Mouse (Mus musculus) embryo, embryonic 11 days (tissue): ENCODE measurements around the gene Hoxa11.
A peak's percentile ranks its signal among the peaks of the same experiment; 100 is the strongest.

Experiments used
- DNase-seq: peaks from one replicate; pipeline ENCODE4 v3.0.0-alpha.2; 2015

The Hoxa11 gene

DNA sequence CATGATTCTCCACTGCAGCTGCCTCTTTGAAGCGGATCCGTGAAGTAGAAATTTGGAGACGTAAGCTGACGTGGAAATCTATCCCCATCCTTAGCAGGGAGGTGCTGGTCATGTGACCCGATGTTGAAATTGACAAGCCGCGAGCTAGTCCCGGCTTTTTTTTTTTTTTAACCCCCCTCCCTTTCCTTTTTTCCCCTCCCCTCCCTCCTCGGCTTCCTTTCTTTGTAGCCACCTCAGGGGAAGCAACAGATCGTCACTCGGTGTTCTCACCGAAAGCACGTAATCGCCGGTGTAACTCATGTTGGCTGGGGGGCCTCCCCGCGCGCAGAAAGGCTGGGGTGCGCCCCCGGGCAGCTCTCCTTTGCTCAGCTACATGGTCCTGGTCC is at the start of gene Hoxa11:
Gene Hoxa11, minus strand, starts transcription at position 54 of the 386 bp plus-strand sequence.
- no peak for DNase-seq

GRCm38 (mm10) chr6:52294616-52295015 is 49.0 kb upstream of the Hoxa11 start:
- DNase-seq, result no peak

- no peak for DNase-seq
These were observed 46.7 kb upstream of the Hoxa11 start for GRCm38 (mm10) chr6:52292328-52292727.

- DNase-seq, result peak; percentile 72
These were observed 45.6 kb upstream of the Hoxa11 start for GRCm38 (mm10) chr6:52291021-52291860.

DNA sequence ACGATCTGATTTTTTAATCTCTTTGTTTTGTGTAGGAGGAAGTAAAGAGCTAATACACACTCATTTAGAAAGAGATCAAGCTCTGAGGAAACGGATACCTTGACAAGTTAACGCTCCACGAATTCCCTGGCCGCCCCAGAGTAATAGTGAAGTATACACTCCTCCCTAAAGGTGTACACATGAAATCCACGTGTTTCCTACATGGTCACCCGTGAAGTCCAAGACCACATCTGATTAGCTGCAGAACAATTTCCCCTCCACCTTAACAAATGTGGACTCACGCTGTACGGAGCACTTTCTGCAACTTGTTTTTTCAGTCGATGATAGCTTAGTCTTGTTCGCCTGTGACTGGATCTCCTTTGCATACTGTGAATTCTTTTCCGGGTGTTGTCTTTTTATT is 44.6 kb upstream of the Hoxa11 start:
- DNase-seq, result no peak

GRCm38 (mm10) chr6:52283896-52284295 is 38.3 kb upstream of the Hoxa11 start:
- DNase-seq, result no peak

- DNase-seq, result no peak
These were observed 35.5 kb upstream of the Hoxa11 start for GRCm38 (mm10) chr6:52281084-52281483.

- DNase-seq, result peak; percentile 11
These were observed 31.3 kb upstream of the Hoxa11 start for GRCm38 (mm10) chr6:52276920-52277319.

DNA sequence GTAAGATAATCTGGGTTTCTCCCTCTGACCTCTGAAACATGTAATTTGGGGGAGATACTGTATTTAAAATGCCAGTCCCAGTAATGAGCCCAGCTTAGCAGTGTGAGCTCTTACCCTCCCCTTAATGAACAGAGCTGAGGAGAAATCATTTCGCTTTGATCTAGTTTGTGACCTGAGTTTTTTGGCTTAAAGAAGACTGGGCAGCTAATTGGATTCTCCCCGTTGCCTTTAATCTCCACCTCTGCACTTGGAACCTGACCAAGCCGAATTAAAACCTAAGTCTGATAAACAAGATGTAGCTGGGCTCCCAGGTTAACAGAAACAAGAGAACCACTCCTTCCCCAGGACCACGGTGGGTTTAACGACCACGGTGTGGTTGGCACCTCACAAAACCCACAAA is 30.8 kb upstream of the Hoxa11 start:
- DNase-seq, result peak; percentile 9

DNA sequence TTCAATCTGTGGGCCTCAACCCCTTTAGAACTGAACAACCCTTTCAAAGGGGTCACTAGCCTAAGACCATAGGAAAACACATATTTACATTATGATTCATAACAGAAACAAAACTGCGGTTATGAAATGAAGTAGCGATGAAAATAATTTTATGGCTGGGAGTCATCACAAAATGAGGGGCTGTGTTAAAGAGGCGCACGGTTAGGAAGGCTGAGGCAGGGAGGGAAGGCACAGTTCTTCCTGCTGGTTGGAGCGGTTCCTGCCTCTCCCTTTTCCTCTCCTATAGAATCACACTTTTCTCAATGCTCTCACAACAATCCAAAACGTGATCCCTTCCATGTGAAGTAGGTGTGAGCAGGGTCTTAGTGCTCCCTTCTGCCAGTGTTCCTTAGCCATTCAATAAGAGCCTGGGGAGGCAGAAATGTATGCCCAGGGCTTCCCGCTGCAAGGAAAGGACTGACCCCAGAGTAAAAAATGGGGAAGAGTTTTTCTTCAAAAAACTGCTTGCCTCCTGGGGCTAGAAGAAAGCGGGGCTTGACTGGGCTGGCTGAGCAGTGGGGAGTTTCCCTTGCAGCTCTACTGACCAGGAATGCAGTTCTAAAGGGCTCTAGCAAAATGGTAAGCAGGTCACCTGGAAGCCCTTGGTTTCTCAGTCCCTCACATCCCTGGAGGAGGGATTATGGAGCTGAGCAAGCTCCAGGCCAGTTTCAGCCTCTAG is 30.1 kb upstream of the Hoxa11 start:
- DNase-seq, result peak; percentile 19

DNA sequence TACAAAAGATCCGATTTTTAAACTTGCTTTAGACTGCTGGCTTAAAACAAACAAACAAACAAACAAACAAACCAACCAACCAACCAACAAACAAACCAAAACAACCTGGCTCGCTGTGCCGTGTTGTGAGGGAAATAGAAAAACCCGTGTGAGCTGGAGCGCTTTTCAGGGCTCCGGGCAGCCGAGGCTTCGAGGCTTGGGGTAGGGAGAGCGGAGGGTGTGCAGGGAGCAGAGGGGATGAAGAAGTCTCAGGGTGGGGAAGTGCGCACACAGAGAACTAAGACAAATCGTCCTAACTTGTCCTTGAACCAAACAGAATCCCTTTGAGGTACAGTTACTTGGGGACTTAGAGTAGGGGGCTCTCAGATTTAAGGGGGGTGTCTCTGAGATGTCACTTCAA is 29.0 kb upstream of the Hoxa11 start:
- peak; percentile 26 for DNase-seq

- peak; percentile 28 for DNase-seq
These were observed 28.2 kb upstream of the Hoxa11 start for GRCm38 (mm10) chr6:52273656-52274280.

DNA sequence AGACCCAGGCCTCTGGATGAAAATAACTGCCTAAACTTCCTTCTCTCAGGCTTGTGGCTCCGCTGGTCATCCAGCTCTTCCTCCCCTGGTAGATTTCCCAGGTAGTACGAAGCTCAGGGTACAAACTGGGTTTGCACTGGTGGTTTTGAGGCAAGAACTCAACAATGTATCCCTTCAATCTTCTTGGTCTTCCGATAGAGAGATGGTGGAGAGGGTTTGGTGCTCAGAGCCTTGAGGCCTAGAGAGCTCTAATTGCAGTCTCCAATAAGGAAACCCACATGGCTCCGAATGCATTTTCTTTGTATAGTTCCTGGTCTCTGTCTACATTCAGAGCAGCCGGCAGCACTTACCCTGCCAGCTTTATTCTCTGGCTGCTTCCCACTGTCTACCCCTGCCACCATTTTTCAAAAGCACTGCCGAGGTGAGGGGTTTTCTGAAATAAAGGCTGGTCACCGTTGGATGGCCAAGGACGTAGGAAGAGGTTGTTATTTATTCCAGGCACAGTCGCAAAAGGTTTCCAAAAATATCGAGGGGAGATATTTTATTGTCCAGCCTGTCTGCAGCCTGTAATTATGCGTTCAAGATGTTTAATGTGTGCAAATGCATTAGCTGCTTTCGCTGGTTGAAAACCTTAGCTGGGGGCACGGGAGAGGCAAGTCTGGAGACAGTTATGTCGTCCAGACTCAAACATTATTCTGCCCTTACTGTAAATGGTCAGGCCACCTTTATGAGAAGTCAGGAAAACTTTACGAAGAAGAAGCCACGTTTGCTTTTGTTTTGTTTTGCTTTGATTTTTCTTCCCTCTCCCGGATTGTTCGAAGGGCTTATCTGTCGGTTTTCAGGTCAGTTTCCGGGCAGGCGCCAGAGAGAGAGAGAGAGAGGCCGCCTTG is 27.4 kb upstream of the Hoxa11 start:
- DNase-seq, result peak; percentile 37

DNA sequence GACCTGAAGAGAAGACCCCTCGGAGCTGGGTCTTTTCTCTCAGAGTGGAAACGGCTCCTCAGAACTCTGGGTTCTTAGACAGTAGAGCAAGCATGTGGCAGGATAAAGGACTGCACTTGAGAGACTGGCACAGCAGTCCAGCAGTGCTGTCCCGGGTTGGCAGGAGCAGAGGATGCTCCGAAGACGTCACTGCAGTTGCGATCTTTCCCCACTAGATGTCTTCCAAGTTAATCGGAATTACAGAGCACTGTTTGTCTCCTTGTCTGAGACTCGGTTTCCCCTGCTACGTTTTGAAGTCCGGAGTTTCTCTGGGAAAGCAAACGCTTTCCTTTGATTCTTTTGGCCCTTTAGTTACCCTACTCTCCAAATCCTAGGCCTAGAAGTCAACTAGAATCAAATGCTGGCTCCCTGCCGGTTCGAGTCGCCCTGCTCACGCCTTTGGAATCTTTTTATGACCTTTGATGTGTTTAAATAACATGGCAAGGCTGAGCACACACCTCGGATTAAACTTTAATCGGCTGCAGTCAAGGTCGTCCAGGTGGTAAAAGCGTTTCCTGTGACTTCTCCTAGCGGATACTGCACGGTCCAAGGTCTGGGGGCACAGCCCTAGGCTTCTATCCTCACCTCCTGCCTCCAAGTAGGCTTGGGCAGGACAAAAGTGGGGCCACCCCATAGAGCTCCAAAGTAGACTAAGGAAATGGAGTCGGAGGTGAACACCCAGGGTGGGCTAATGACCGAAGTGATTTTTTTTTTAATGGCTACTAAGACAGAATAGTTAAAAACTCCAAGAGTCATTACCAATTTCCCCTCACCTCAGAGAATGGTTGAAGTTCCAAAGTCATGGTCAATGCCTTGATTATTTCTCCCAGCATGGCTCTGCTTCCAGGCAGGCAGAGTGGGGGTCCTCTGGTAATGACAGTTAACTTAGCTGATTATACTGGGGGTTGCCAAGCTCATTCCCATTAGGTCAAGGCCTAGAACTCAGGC is 25.2 kb upstream of the Hoxa11 start:
- peak; percentile 87 for DNase-seq

GRCm38 (mm10) chr6:52268756-52269155 is 23.1 kb upstream of the Hoxa11 start:
- peak; percentile 16 for DNase-seq

DNA sequence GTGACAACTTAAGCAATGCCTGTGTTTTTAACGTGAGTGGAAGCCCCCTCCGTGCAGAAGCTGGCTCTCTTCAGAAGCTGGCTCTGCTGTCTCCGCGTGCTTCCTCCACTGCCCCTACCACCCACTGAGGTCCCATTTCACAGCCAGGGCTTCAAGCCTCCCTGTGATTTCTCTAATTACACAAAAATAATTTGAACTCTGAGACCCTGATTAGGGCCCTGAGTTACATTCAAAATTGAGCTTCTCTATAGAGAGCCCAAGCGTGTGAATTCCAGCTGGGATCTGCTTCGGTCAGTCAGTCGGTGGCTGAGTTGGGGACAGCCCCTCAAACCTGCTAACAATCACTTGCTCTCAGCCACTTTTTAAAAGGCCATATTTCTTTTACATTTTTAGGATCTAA is 22.7 kb upstream of the Hoxa11 start:
- peak; percentile 31 for DNase-seq

- peak; percentile 22 for DNase-seq
These were observed 22.1 kb upstream of the Hoxa11 start for GRCm38 (mm10) chr6:52267691-52268090.

DNA sequence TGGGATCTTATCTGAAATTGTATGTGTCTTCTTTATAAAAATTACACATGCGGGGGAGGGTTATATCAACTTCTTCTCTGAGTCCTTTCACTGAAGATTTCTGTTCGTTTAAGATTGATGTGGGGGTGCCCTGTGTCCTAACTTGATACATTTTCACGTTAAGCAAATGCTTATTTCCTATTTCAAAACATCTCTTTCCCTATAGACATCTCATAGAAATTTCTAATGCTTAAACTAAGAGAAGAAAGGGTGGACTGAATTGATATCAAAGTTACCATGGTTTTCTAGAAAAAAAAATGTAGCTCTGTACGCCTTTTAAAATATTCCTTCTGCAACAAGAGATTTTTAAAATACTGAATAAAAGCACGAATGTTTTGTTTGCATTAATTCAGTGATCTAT is 21.6 kb upstream of the Hoxa11 start:
- peak; percentile 24 for DNase-seq

- no peak for DNase-seq
These were observed 21.0 kb upstream of the Hoxa11 start for GRCm38 (mm10) chr6:52266666-52266985.

DNA sequence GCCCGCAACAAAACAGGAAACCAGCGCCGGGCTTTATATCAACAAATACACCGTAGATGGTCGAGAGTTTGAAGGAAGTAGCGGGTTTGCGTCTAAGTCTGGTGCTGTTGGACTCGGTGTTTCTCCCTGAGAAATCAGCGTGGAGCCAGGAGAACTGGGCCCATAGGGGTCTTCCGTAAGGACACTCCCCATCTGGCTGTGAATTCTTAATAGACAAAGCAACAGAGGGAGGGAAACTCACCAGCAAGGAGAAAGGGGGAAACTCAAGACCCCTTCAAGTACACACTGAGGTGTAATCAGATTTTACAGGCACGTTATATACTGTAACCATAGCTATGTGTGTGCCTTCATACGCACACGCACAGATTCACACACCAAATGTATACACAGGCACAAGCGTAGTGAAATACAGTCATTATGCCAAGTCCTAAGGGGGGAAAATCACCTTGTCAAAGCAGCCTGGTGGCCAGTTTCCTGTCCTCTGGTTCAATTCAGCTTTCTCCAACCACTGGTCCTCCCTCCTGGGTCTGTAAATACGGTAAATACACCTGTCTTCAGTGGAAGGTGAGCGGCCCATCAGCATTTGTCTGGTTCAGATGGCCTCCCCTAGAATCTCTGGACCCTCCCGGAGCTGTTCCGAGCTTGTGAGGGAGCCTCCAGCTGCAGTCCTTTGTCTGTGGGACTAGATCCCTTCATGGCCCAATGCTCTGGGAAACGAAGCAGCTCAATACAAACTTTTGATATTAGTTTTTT is 20.5 kb upstream of the Hoxa11 start:
- peak; percentile 53 for DNase-seq
